Comparison of ENCODE assay signal across 19 mouse cellular contexts in genomic region chr11:11716692-11717037, GRCm38 (mm10). TPM values are rescaled to one million over a fixed set of nuclear protein-coding genes. Genes with fewer than 3 reads are reported as not detected.
DNase-seq lines count a peak whose midpoint lies in the region; TF ChIP-seq lines count a peak whose summit lies in the region.
"Had no signal": no experiment of that assay in that cellular context is flagged by ENCODE, and none has a peak within 500 bp of the region (broad histone marks: within the 10 kb centered on the region; RNA-seq: fewer than 3 reads in every experiment).

No protein-coding gene starts in this region.

- no peak overlapping the region for H3K4me3 ChIP-seq in left cerebral cortex, adult 2 months
- H3K4me3 ChIP-seq: forebrain, embryonic 10.5 days; heart, adult 2 months; limb, embryonic 10.5 days; midbrain, embryonic 13.5 days; stomach, embryonic 15.5 days had no signal

- no peak overlapping the region for H3K27ac ChIP-seq in left cerebral cortex, adult 2 months
- H3K27ac ChIP-seq: forebrain, embryonic 10.5 days; heart, adult 2 months; hindbrain, postnatal 0 days; limb, embryonic 10.5 days; liver, embryonic 14.5 days; midbrain, embryonic 13.5 days; stomach, embryonic 15.5 days had no signal

- no peak for TF ChIP-seq CTCF in left cerebral cortex, adult 2 months (IDR thresholded peaks at IDR 0.05)

- intact Hi-C loops in left cerebral cortex, adult 2 months (cut with DNase I) = no loop called here

- peak; percentile 23 to 49 for DNase-seq in cerebellum, postnatal 10 days
- DNase-seq in cerebellum, postnatal 36 days = no peak
- peak; percentile 81 to 82 for DNase-seq in spleen, postnatal 36 days (ENCODE audit: low spot score in 2 of 2)
- DNase-seq in spleen, postnatal 14 days (ENCODE audit: low spot score in 2 of 2) = no peak
- DNase-seq in naive thymus-derived CD4-positive, alpha-beta T cell, adult 2 months (ENCODE audit: low read depth) = peak; percentile 76
- peak; percentile 73 for DNase-seq in thymus, postnatal 4 days
- no peak for DNase-seq in left cerebral cortex, adult 2 months (ENCODE audit: extremely low spot score in 1 of 2, low spot score in 2 of 2)
- DNase-seq in layer of hippocampus, postnatal 36 days = no peak
- DNase-seq: adrenal gland, postnatal 36 days; heart, adult 2 months; heart, postnatal 10 days; kidney, adult 8-10 months; kidney, postnatal 4 days had no signal

RNA-seq across cellular contexts. Expression of gene Ikzf1, which starts 31.9 kb away (rescaled TPM):
- total RNA-seq in left cerebral cortex, adult 2 months (2021) = 1 to 10 TPM; 2.8 to 3.5 TPM
- 1 to 10 TPM; 2.7 to 3.0 TPM for total RNA-seq in layer of hippocampus, postnatal 36 days (2021)

Comparison
In these comparisons a context has a peak if more than half of its experiments do, and no peak if none do; other contexts are left out.
1. DNase-seq: peak in cerebellum, postnatal 10 days (2 of 2), spleen, postnatal 36 days (2 of 2), naive thymus-derived CD4-positive, alpha-beta T cell, adult 2 months (single experiment) and thymus, postnatal 4 days (single experiment); none in cerebellum, postnatal 36 days (0 of 2), spleen, postnatal 14 days (0 of 2), left cerebral cortex, adult 2 months (0 of 2) and layer of hippocampus, postnatal 36 days (0 of 2).